Comparison of ENCODE assay signal across 7 mouse cellular contexts in genomic region chr7:118129430-118130041, GRCm38 (mm10). TPM values are rescaled to one million over a fixed set of nuclear protein-coding genes. Genes with fewer than 3 reads are reported as not detected.
DNase-seq lines count a peak whose midpoint lies in the region; ATAC-seq lines count a peak whose summit lies in the region.

Gene Arl6ip1 (minus strand): TSS chr7:118129662.

- under 1% methylated on average over 39 of the region's 39 CpGs for WGBS in embryonic facial prominence, embryonic 12.5 days
- WGBS in limb, embryonic 11.5 days, result under 1% methylated on average over 39 of the region's 39 CpGs
- under 1% methylated on average over 39 of the region's 39 CpGs for WGBS in midbrain, embryonic 14.5 days

- no peaks in the 10 kb centered on the region for H3K9me3 ChIP-seq in embryonic facial prominence, embryonic 12.5 days
- no peaks in the 10 kb centered on the region for H3K9me3 ChIP-seq in limb, embryonic 11.5 days (ENCODE audit: control insufficient read depth, low read length)
- H3K9me3 ChIP-seq in midbrain, embryonic 14.5 days (ENCODE audit: control insufficient read depth, low read length), result no peaks in the 10 kb centered on the region

- peaks cover 24% of the 10 kb centered on the region for H3K4me1 ChIP-seq in embryonic facial prominence, embryonic 12.5 days
- 0 out of 2 replicates have a peak, but pooled peaks cover 3% of the 10 kb centered on the region for H3K4me1 ChIP-seq in limb, embryonic 11.5 days (ENCODE audit: control insufficient read depth, insufficient read depth, low read length)
- H3K4me1 ChIP-seq in midbrain, embryonic 14.5 days (ENCODE audit: control insufficient read depth, insufficient read depth, low read length), result peaks cover 22% of the 10 kb centered on the region

- peaks cover 10% of the 10 kb centered on the region for H3K36me3 ChIP-seq in embryonic facial prominence, embryonic 12.5 days
- H3K36me3 ChIP-seq in limb, embryonic 11.5 days (ENCODE audit: control insufficient read depth, insufficient read depth, low read length), result peaks cover 9% of the 10 kb centered on the region; the same call in 1 of the 2 replicates
- peaks cover 19% of the 10 kb centered on the region for H3K36me3 ChIP-seq in midbrain, embryonic 14.5 days (ENCODE audit: control insufficient read depth, insufficient read depth, low read length)

- peak; percentile 95 for DNase-seq in adrenal gland, postnatal 25 days
- DNase-seq in heart, adult 11 months, result peak; percentile 100
- peak; percentile 95 for DNase-seq in kidney, adult 18-20 months
- DNase-seq in limb, embryonic 11.5 days (ENCODE audit: low spot score), result peak; percentile 98
- DNase-seq in midbrain, embryonic 14.5 days, result peak; percentile 98
- DNase-seq in spleen, adult 18-20 months, result peak; percentile 91 to 94

- H3K27ac ChIP-seq in embryonic facial prominence, embryonic 12.5 days, result peak within 1 kb of the TSS; percentile 91
- peak within 1 kb of the TSS; percentile 84 for H3K27ac ChIP-seq in limb, embryonic 11.5 days (replicated peaks; ENCODE audit: low read depth, low read length)
- peak within 1 kb of the TSS; percentile 83 for H3K27ac ChIP-seq in midbrain, embryonic 14.5 days (replicated peaks; ENCODE audit: low read depth, low read length)

- H3K9ac ChIP-seq in embryonic facial prominence, embryonic 12.5 days, result peak within 1 kb of the TSS; percentile 90
- H3K9ac ChIP-seq in limb, embryonic 11.5 days (ENCODE audit: low read length), result peak within 1 kb of the TSS; percentile 76
- peak within 1 kb of the TSS; percentile 86 for H3K9ac ChIP-seq in midbrain, embryonic 14.5 days (replicated peaks; ENCODE audit: low read length)

- peak within 1 kb of the TSS; percentile 88 for H3K4me3 ChIP-seq in embryonic facial prominence, embryonic 12.5 days
- H3K4me3 ChIP-seq in limb, embryonic 11.5 days (ENCODE audit: low read depth, low read length), result peak within 1 kb of the TSS; percentile 66
- peak within 1 kb of the TSS; percentile 85 for H3K4me3 ChIP-seq in midbrain, embryonic 14.5 days (replicated peaks; ENCODE audit: low read depth, low read length)

- peak; percentile 98 for ATAC-seq in embryonic facial prominence, embryonic 12.5 days (ENCODE audit: insufficient number of reproducible peaks, insufficient read depth, low FRiP score, low TSS enrichment)
- ATAC-seq in limb, embryonic 11.5 days (ENCODE audit: insufficient number of reproducible peaks, low FRiP score, low TSS enrichment, low read depth), result peak; percentile 100
- ATAC-seq in midbrain, embryonic 14.5 days (ENCODE audit: low FRiP score, low TSS enrichment), result peak; percentile 99

- H3K27me3 ChIP-seq in embryonic facial prominence, embryonic 12.5 days, result no peaks in the 10 kb centered on the region
- H3K27me3 ChIP-seq in limb, embryonic 11.5 days (ENCODE audit: control insufficient read depth, insufficient read depth, low read length), result no peaks in the 10 kb centered on the region
- H3K27me3 ChIP-seq in midbrain, embryonic 14.5 days (ENCODE audit: control insufficient read depth, insufficient read depth, low read length), result no peaks in the 10 kb centered on the region

- peak within 1 kb of the TSS; percentile 69 for H3K4me2 ChIP-seq in embryonic facial prominence, embryonic 12.5 days (replicated peaks)
- H3K4me2 ChIP-seq in limb, embryonic 11.5 days (ENCODE audit: low read depth, severe bottlenecking), result peak within 1 kb of the TSS; percentile 43
- peak within 1 kb of the TSS; percentile 87 for H3K4me2 ChIP-seq in midbrain, embryonic 14.5 days (ENCODE audit: low read length)

RNA-seq across cellular contexts. Expression of gene Arl6ip1, which starts in this region (rescaled TPM):
- total RNA-seq in adrenal gland, postnatal 25 days (2021), result 152 and 176 TPM in 2 replicates
- 397 and 440 TPM in 2 replicates for polyA plus RNA-seq in embryonic facial prominence, embryonic 12.5 days (2016; fragmentation: Nextera tagmentation; extraction: Ambion mirVana)
- 408 and 423 TPM in 2 replicates for polyA plus RNA-seq in limb, embryonic 11.5 days (2014; fragmentation: Nextera tagmentation; extraction: Ambion mirVana)
- 397 and 417 TPM in 2 replicates for polyA plus RNA-seq in midbrain, embryonic 14.5 days (2014; fragmentation: Nextera tagmentation; extraction: Ambion mirVana)

Comparison
In these comparisons a context has a peak if more than half of its experiments do, and no peak if none do; other contexts are left out.
1. Peak in every context shown above with its lines: DNase-seq, ATAC-seq, H3K4me3 ChIP-seq and H3K27ac ChIP-seq.